Mouse (Mus musculus): Measurements from ENCODE around the gene St6gal1. TPM values are rescaled to one million over a fixed set of nuclear protein-coding genes. Genes with fewer than 3 reads are reported as not detected.

Gene St6gal1
- polyA plus RNA-seq, 1 experiment, result 22.1 TPM

DNA sequence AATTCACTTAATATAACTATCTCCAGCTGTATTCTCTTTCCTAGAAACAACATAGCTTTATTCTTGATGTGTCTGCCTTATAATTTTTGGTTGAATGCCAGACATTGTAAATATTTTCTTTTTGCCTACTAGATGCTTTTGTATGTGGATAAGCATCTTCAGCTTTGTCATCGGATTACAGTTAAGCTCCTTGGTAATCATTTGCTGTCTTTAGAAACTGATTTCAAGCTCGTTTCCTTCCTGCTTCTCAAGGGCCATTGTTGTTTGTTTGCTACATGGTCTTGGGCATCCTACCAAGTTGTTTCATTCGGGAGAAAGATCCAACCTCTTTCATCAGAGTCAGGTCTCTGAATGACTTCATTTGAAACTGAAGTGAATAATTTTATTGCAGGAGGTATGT lies 144.6 kb downstream of the St6gal1 start:
- Histone ChIP-seq H3K4me1 (ENCODE audit: control insufficient read depth, insufficient read depth, low read length) (peaks cover 8% of the 10 kb centered on the region), H3K4me3 (replicated peaks; ENCODE audit: extremely low read depth, low read depth, low read length) (no peak overlapping the region)
- TF ChIP-seq POLR2A (IDR thresholded peaks at IDR 0.05; ENCODE audit: borderline replicate concordance, extremely low read depth, low read depth, low read length) (no peak), CTCF (IDR thresholded peaks at IDR 0.05; ENCODE audit: insufficient read depth, low read length) (no peak)
- 13% methylated on average over 3 of the region's 3 CpGs for WGBS
- DNase-seq, result no peak

DNA sequence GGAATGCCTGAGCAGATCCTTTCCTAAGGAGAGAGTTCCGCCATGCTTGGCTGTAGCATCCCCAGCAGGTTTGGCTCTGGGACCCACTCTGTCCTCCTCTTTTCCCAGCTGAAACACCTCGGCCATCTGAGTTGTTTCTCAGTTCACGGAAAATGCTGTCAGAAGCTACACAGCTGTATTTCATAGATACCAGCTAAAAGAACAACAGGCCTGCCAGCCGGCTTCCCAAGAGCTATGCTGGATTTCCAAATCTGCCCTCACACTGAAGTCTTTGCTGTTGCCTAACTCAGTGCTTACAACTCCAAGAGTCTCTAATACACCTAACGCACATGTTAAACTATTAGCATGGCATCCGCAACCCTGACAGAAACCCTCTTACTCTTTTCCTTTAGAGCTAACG lies 146.2 kb downstream of the St6gal1 start:
- DNase-seq, result no peak
- Histone ChIP-seq H3K4me1 (ENCODE audit: control insufficient read depth, insufficient read depth, low read length) (peaks cover 14% of the 10 kb centered on the region), H3K4me3 (replicated peaks; ENCODE audit: extremely low read depth, low read depth, low read length) (no peak overlapping the region)
- TF ChIP-seq CTCF (IDR thresholded peaks at IDR 0.05; ENCODE audit: insufficient read depth, low read length) (no peak), POLR2A (IDR thresholded peaks at IDR 0.05; ENCODE audit: borderline replicate concordance, extremely low read depth, low read depth, low read length) (no peak)
- WGBS, result 74% methylated on average over 7 of the region's 7 CpGs

- no peak for DNase-seq
- no peak for TF ChIP-seq POLR2A (IDR thresholded peaks at IDR 0.05; ENCODE audit: borderline replicate concordance, extremely low read depth, low read depth, low read length)
- TF ChIP-seq CTCF (IDR thresholded peaks at IDR 0.05; ENCODE audit: insufficient read depth, low read length), result no peak
- peaks cover 17% of the 10 kb centered on the region for H3K4me1 ChIP-seq (ENCODE audit: control insufficient read depth, insufficient read depth, low read length)
- 48% methylated on average over 2 of the region's 2 CpGs for WGBS
- H3K4me3 ChIP-seq (replicated peaks; ENCODE audit: extremely low read depth, low read depth, low read length), result no peak overlapping the region
Measured at GRCm38 (mm10) chr16:23372340-23372739, 147.8 kb downstream of the St6gal1 start.

DNA sequence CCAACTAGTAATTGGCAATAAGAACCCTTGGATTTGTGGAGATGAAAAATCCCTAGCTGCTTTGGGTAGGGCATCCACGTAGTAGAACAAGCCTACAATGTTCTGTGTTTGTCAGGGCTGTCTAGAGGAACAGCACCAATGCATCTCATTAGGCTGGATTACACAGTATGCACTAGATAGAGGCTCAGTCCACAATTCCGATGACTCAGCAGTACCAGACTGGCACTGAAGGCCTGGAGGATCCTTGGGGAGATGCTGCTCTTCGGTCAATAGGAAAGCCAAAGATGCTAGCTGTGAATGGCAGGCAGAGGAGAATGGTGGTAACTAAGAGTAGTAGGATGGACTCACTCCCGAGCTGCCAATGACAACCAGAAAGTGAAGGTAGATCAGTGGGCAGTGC lies 149.5 kb downstream of the St6gal1 start:
- no peak overlapping the region for H3K4me3 ChIP-seq (replicated peaks; ENCODE audit: extremely low read depth, low read depth, low read length)
- no peak for DNase-seq
- peaks cover 17% of the 10 kb centered on the region for H3K4me1 ChIP-seq (ENCODE audit: control insufficient read depth, insufficient read depth, low read length)
- TF ChIP-seq POLR2A (IDR thresholded peaks at IDR 0.05; ENCODE audit: borderline replicate concordance, extremely low read depth, low read depth, low read length) (no peak), CTCF (IDR thresholded peaks at IDR 0.05; ENCODE audit: insufficient read depth, low read length) (no peak)
- 92% methylated on average over 4 of the region's 4 CpGs for WGBS

DNA sequence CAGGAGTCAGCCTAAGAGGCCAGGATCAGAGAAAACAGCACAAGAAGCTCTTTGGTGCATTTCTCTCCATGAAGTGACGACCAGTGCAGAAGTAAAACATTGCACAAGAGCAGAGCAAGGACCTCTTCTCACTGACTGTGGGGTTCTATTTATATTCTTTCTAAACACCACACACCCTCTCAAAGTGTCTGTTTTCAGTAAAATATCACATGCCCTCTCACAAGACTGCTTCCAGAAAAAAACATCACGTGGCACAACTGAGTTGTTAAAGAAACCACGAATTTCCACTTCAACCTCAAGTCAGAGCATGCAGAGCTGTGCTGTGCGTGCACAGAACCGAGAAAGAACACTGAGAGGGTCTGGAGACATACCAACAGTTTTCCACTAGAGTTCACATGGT lies 150.4 kb downstream of the St6gal1 start:
- Histone ChIP-seq H3K4me3 (replicated peaks; ENCODE audit: extremely low read depth, low read depth, low read length) (no peak overlapping the region), H3K4me1 (ENCODE audit: control insufficient read depth, insufficient read depth, low read length) (peaks cover 11% of the 10 kb centered on the region)
- 44% methylated on average over 5 of the region's 5 CpGs for WGBS
- DNase-seq, result no peak
- TF ChIP-seq POLR2A (IDR thresholded peaks at IDR 0.05; ENCODE audit: borderline replicate concordance, extremely low read depth, low read depth, low read length), result no peak
- no peak for TF ChIP-seq CTCF (IDR thresholded peaks at IDR 0.05; ENCODE audit: insufficient read depth, low read length)

DNA sequence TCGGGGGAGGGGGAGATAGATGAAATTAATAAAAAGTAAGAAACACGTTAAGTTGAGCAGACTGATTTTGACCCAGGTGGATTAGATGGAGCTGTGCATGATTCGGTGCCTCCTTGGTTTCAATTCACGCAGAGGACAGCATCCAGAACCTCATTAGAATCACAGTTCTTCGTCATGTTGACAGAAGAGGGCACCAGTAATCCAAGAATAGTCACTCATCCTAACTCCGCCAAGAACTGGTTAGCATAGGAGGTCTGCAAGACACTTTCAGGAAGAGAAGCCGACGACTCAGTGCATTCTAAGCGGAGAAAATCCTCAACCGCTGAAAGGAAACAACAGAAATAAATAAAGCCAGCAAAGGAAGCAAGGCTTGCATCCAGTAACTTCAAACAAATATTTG lies 151.6 kb downstream of the St6gal1 start:
- TF ChIP-seq CTCF (IDR thresholded peaks at IDR 0.05; ENCODE audit: insufficient read depth, low read length) (no peak), POLR2A (IDR thresholded peaks at IDR 0.05; ENCODE audit: borderline replicate concordance, extremely low read depth, low read depth, low read length) (no peak)
- Histone ChIP-seq H3K4me1 (ENCODE audit: control insufficient read depth, insufficient read depth, low read length) (peaks cover 11% of the 10 kb centered on the region), H3K4me3 (replicated peaks; ENCODE audit: extremely low read depth, low read depth, low read length) (no peak overlapping the region)
- 37% methylated on average over 10 of the region's 10 CpGs for WGBS
- DNase-seq, result no peak

DNA sequence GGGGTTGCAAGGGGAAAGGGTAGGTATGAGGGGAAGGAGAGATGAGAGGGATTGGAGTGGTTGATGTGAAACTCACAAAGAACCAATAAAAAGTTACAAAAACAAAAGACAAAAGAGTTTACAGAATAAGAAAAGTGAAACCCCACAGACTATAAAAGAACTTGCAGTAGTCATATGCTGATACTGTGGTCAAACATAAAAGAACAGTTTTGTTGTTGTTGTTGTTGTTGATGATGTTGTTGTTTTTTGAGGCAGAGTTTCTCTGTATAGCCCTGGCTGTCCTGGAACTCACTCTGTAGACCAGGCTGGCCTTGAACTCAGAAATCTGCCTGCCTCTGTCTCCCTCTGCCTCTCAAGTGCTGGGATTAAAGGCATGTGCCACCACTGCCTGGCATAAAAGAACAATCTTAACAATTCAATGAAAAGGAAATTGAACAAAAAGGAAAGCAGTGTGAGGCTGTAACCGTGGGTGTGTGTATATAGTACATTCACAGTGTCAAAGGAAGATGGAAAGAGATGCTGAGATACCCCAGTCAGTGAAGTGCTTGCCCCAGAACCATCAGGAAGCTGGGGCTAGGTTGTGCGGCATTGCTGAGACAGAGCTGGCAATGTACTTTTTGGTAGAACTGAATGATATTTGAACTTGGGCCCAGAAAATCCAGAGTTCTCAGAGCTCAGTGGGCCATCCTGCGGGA lies 155.1 kb downstream of the St6gal1 start:
- no peak for DNase-seq
- Histone ChIP-seq H3K4me3 (replicated peaks; ENCODE audit: extremely low read depth, low read depth, low read length) (no peak overlapping the region), H3K4me1 (ENCODE audit: control insufficient read depth, insufficient read depth, low read length) (peaks cover 6% of the 10 kb centered on the region; the same call in 1 of the 2 replicates)
- TF ChIP-seq CTCF (IDR thresholded peaks at IDR 0.05; ENCODE audit: insufficient read depth, low read length) (no peak), POLR2A (IDR thresholded peaks at IDR 0.05; ENCODE audit: borderline replicate concordance, extremely low read depth, low read depth, low read length) (no peak)
- 72% methylated on average over 3 of the region's 3 CpGs for WGBS

DNA sequence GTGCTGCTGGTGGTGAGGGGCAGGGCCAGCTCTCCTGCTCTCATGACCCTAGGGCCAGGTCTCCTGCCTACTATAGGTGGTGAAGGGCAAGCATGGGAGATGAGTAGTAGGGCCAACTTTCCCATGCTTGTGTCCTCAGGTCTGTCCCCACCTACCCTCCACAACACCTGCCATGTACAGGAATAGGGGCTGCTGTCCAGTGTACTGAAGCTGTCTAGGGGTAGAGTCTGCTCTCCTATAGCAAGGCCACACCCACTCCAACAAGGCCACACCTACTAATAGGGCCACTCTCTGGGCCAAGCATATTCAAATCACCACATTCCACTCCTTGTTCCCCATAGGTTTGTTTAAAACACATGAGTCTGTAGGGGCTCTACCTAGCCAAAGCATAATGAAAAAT lies 159.8 kb downstream of the St6gal1 start:
- no peak for TF ChIP-seq POLR2A (IDR thresholded peaks at IDR 0.05; ENCODE audit: borderline replicate concordance, extremely low read depth, low read depth, low read length)
- no peak for TF ChIP-seq CTCF (IDR thresholded peaks at IDR 0.05; ENCODE audit: insufficient read depth, low read length)
- H3K4me3 ChIP-seq (replicated peaks; ENCODE audit: extremely low read depth, low read depth, low read length), result no peak overlapping the region
- no peak for DNase-seq
- no peaks in the 10 kb centered on the region for H3K4me1 ChIP-seq (ENCODE audit: control insufficient read depth, insufficient read depth, low read length)

DNA sequence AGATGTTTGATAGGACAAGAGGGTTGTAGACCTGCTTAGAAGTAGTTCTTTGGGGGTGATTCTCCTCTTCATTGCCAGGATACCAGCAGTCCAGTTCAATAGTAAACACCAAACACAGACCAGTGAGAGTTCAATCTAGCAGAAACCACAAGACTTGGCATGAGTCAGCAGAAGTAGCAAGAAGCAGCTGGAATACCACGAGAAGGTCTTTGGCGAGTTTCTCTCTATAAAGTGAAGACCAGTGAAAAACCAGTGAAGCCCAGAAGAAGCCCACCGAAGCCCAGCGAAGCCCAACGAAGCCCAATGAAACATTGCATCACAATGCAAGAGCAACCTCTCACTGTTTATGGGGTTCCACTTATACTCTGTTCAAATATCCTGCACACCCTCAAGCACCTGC lies 173.4 kb downstream of the St6gal1 start:
- Histone ChIP-seq H3K4me3 (replicated peaks; ENCODE audit: extremely low read depth, low read depth, low read length) (no peak overlapping the region), H3K4me1 (ENCODE audit: control insufficient read depth, insufficient read depth, low read length) (no peaks in the 10 kb centered on the region)
- no peak for DNase-seq
- TF ChIP-seq POLR2A (IDR thresholded peaks at IDR 0.05; ENCODE audit: borderline replicate concordance, extremely low read depth, low read depth, low read length) (no peak), CTCF (IDR thresholded peaks at IDR 0.05; ENCODE audit: insufficient read depth, low read length) (no peak)
- 73% methylated on average over 5 of the region's 5 CpGs for WGBS

DNA sequence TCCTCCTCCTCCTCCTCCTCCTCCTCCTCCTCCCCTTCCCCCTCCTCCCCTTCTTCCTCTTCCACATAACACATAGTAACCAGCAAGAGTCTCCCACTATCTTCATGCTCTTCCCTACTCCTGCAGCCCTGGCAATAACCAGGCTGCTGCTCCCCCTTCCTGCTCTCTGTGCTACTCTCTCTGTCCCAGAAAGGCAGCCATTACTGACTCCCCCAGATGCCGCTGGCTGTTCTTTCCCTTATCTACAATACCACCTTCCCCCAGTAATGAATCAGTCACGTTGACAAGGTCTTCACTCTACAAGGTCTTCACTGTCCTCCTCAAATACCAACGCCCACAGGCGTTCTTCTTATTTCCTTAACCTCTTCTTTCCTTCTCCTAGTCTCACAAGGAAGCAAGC lies 176.9 kb downstream of the St6gal1 start:
- H3K4me3 ChIP-seq (replicated peaks; ENCODE audit: extremely low read depth, low read depth, low read length), result no peak overlapping the region
- TF ChIP-seq POLR2A (IDR thresholded peaks at IDR 0.05; ENCODE audit: borderline replicate concordance, extremely low read depth, low read depth, low read length) (no peak), CTCF (IDR thresholded peaks at IDR 0.05; ENCODE audit: insufficient read depth, low read length) (no peak)
- no peak for DNase-seq
- WGBS, result 36% methylated on average over 4 of the region's 4 CpGs
- no peaks in the 10 kb centered on the region for H3K4me1 ChIP-seq (ENCODE audit: control insufficient read depth, insufficient read depth, low read length)
